Mouse (Mus musculus) MEL (cell line): ENCODE measurements around the gene Commd8. TPM values are rescaled to one million over a fixed set of nuclear protein-coding genes. Genes with fewer than 3 reads are reported as not detected.
A peak's percentile ranks its signal among the peaks of the same experiment; 100 is the strongest.

Source experiments
- DNase-seq: peaks from one replicate; pipeline ENCODE4 v3.0.0; 2011; ENCODE audit warnings: low read depth, low spot score
- H3K27ac ChIP-seq: 2 replicates; pipeline ENCODE4 v1.5.1; 2012; ENCODE audit warnings: low read depth, mild to moderate bottlenecking, control low read depth, low read length, moderate library complexity; ENCODE audit not compliant: control insufficient read depth
- H3K27me3 ChIP-seq, 2 experiments: fragments of 150-350 bp in 1 of 2; sonication (generic) in 1 of 2; 2 replicates each; pipeline ENCODE4 v1.6.1; 2012; ENCODE audit warnings: low read length in 2 of 2, mild to moderate bottlenecking in 2 of 2, improper control_type of control experiment in 1 of 2, moderate library complexity in 1 of 2; ENCODE audit not compliant: insufficient read depth in 2 of 2, control insufficient read depth in 1 of 2
- H3K36me3 ChIP-seq, 2 experiments: 2 replicates each; pipeline ENCODE4 v1.6.1; 2012 to 2014; ENCODE audit warnings: low read length in 2 of 2, improper control_type of control experiment in 1 of 2, inconsistent platforms in 1 of 2, mild to moderate bottlenecking in 1 of 2; ENCODE audit not compliant: insufficient read depth in 2 of 2, control insufficient read depth in 1 of 2
- H3K4me1 ChIP-seq, 2 experiments: fragments of 150-350 bp in 1 of 2; sonication (generic) in 1 of 2; 2 replicates each; pipeline ENCODE4 v1.6.1; 2012; ENCODE audit warnings: low read length in 2 of 2, improper control_type of control experiment in 1 of 2, mild to moderate bottlenecking in 1 of 2; ENCODE audit not compliant: insufficient read depth in 2 of 2, control insufficient read depth in 1 of 2
- H3K4me3 ChIP-seq, 2 experiments: fragments of 150-350 bp in 1 of 2; sonication (generic) in 1 of 2; 2 replicates each; pipeline ENCODE4 v1.5.1; 2012; ENCODE audit warnings: low read depth in 2 of 2, low read length in 2 of 2, mild to moderate bottlenecking in 2 of 2, moderate library complexity in 2 of 2, control low read depth in 1 of 2, improper control_type of control experiment in 1 of 2; ENCODE audit not compliant: control insufficient read depth in 1 of 2, insufficient read depth in 1 of 2
- H3K79me2 ChIP-seq: 2 replicates; pipeline ENCODE4 v1.6.1; 2012; ENCODE audit warnings: mild to moderate bottlenecking, low read length, moderate library complexity; ENCODE audit not compliant: control insufficient read depth, poor library complexity, insufficient read depth
- H3K9ac ChIP-seq: 2 replicates; pipeline ENCODE4 v1.6.1; 2012; ENCODE audit warnings: low read depth, mild to moderate bottlenecking, control low read depth, low read length, moderate library complexity; ENCODE audit not compliant: control insufficient read depth, poor library complexity, severe bottlenecking
- H3K9me3 ChIP-seq: fragments of 150-350 bp; sonication (generic); replicated peaks from 2 replicates; pipeline ENCODE4 v1.6.1; 2012; ENCODE audit warnings: mild to moderate bottlenecking, low read length, improper control_type of control experiment, moderate library complexity; ENCODE audit not compliant: insufficient read depth
- BHLHE40 ChIP-seq: IDR thresholded peaks from 2 replicates; pipeline ENCODE4 v1.6.1; 2012; ENCODE audit warnings: low read depth, mild to moderate bottlenecking, inconsistent platforms, low read length, improper control_type of control experiment, borderline replicate concordance
- CHD1 ChIP-seq: IDR thresholded peaks from 2 replicates; pipeline ENCODE4 v1.6.1; 2012; ENCODE audit warnings: low read depth, mild to moderate bottlenecking, inconsistent platforms, low read length, improper control_type of control experiment
- CTCF ChIP-seq, 3 experiments: IDR thresholded peaks in 2 of 3; conservative IDR thresholded peaks in 1 of 3; 2 replicates each; pipeline ENCODE4 v1.5.1; 2011 to 2012; ENCODE audit warnings: low read length in 3 of 3, low read depth in 2 of 3, mild to moderate bottlenecking in 2 of 3, improper control_type of control experiment in 1 of 3, inconsistent platforms in 1 of 3, mixed read lengths in 1 of 3, moderate library complexity in 1 of 3; ENCODE audit not compliant: control insufficient read depth in 1 of 3, insufficient read depth in 1 of 3, poor library complexity in 1 of 3, severe bottlenecking in 1 of 3
- E2F4 ChIP-seq: IDR thresholded peaks from 2 replicates; pipeline ENCODE4 v1.6.1; 2011; ENCODE audit warnings: low read depth, low read length, improper control_type of control experiment, borderline replicate concordance
- ELF1 ChIP-seq: IDR thresholded peaks from 2 replicates; pipeline ENCODE4 v1.6.1; 2014; ENCODE audit warnings: low read depth, mild to moderate bottlenecking, inconsistent platforms, low read length, improper control_type of control experiment, moderate library complexity
- EP300 ChIP-seq, 2 experiments: IDR thresholded peaks; 2 replicates each; pipeline ENCODE4 v1.6.1; 2011; ENCODE audit warnings: improper control_type of control experiment in 2 of 2, low read length in 2 of 2, low read depth in 1 of 2, mild to moderate bottlenecking in 1 of 2
- ETS1 ChIP-seq: IDR thresholded peaks from 2 replicates; pipeline ENCODE4 v1.6.1; 2012; ENCODE audit warnings: low read depth, mild to moderate bottlenecking, inconsistent platforms, low read length, improper control_type of control experiment, moderate library complexity
- HCFC1 ChIP-seq: IDR thresholded peaks from 2 replicates; pipeline ENCODE4 v1.6.1; 2012; ENCODE audit warnings: low read depth, mild to moderate bottlenecking, inconsistent platforms, low read length, improper control_type of control experiment, moderate library complexity
- MAFK ChIP-seq: IDR thresholded peaks from 2 replicates; pipeline ENCODE4 v1.6.1; 2011; ENCODE audit warnings: low read depth, mild to moderate bottlenecking, low read length, improper control_type of control experiment, borderline replicate concordance
- MAX ChIP-seq: IDR thresholded peaks from 2 replicates; pipeline ENCODE4 v1.6.1; 2011; ENCODE audit warnings: low read length, improper control_type of control experiment
- MEF2A ChIP-seq: IDR thresholded peaks from 2 replicates; pipeline ENCODE4 v1.6.1; 2014; ENCODE audit warnings: low read depth, mild to moderate bottlenecking, inconsistent platforms, low read length, improper control_type of control experiment; ENCODE audit not compliant: poor library complexity, insufficient replicate concordance, severe bottlenecking; ENCODE audit errors: extremely low read depth
- MXI1 ChIP-seq: IDR thresholded peaks from 2 replicates; pipeline ENCODE4 v1.6.1; 2011; ENCODE audit warnings: mild to moderate bottlenecking, low read depth, low read length, improper control_type of control experiment
- MYC ChIP-seq: IDR thresholded peaks from 2 replicates; pipeline ENCODE4 v1.6.1; 2011; ENCODE audit warnings: low read depth, mild to moderate bottlenecking, low read length, improper control_type of control experiment, moderate library complexity
- NELFE ChIP-seq: IDR thresholded peaks from 2 replicates; pipeline ENCODE4 v1.6.1; 2011; ENCODE audit warnings: low read depth, low read length, improper control_type of control experiment
- POLR2AphosphoS2 ChIP-seq: IDR thresholded peaks from 2 replicates; pipeline ENCODE4 v1.6.1; 2011; ENCODE audit warnings: low read length, improper control_type of control experiment
- RAD21 ChIP-seq: IDR thresholded peaks from 2 replicates; pipeline ENCODE4 v1.6.1; 2011; ENCODE audit warnings: mild to moderate bottlenecking, low read depth, low read length, improper control_type of control experiment
- SIN3A ChIP-seq: IDR thresholded peaks from 2 replicates; pipeline ENCODE4 v1.6.1; 2012; ENCODE audit warnings: low read length, improper control_type of control experiment, inconsistent platforms
- TBP ChIP-seq: IDR thresholded peaks from 2 replicates; pipeline ENCODE4 v1.8.0; 2011; ENCODE audit warnings: low read depth, low read length, improper control_type of control experiment
- TCF12 ChIP-seq: IDR thresholded peaks from 2 replicates; pipeline ENCODE4 v1.6.1; 2014; ENCODE audit warnings: low read depth, mild to moderate bottlenecking, inconsistent platforms, low read length, improper control_type of control experiment, moderate library complexity
- UBTF ChIP-seq: IDR thresholded peaks from 2 replicates; pipeline ENCODE4 v1.6.1; 2012; ENCODE audit warnings: low read depth, mild to moderate bottlenecking, inconsistent platforms, low read length, improper control_type of control experiment, moderate library complexity, borderline replicate concordance; ENCODE audit not compliant: insufficient read depth
- ZC3H11A ChIP-seq: IDR thresholded peaks from 2 replicates; pipeline ENCODE4 v1.6.1; 2012; ENCODE audit warnings: low read depth, mild to moderate bottlenecking, inconsistent platforms, low read length, improper control_type of control experiment
- ZKSCAN1 ChIP-seq: IDR thresholded peaks from 2 replicates; pipeline ENCODE4 v1.6.1; 2012; ENCODE audit warnings: low read depth, mild to moderate bottlenecking, inconsistent platforms, low read length, improper control_type of control experiment, moderate library complexity
- ZMIZ1 ChIP-seq: IDR thresholded peaks from 2 replicates; pipeline ENCODE4 v1.6.1; 2012; ENCODE audit warnings: low read depth, mild to moderate bottlenecking, inconsistent platforms, low read length, improper control_type of control experiment, moderate library complexity
- polyA plus RNA-seq, 2 experiments: library from polyadenylated mRNA; stranded (reverse) in 1 of 2; unstranded in 1 of 2; fragments of >175 nt in 1 of 2; fragments of >200 nt in 1 of 2; gene quantifications; 2 replicates each; pipeline versions ENCODE4 v1.2.1 to v1.2.4; 2012; ENCODE audit warnings: low replicate concordance in 2 of 2, low read depth in 1 of 2; ENCODE audit not compliant: insufficient read length in 2 of 2, insufficient read depth in 1 of 2, missing spikeins in 1 of 2
- total RNA-seq: library from RNA; depleted of rRNA; stranded (reverse); fragments of 300-350 nt; gene quantifications from 2 replicates; pipeline ENCODE4 v1.2.3, GENCODE M21; 2012

Gene Commd8
- total and polyA plus RNA-seq, 3 experiments: 33.5 to 45.6 TPM; not detected in 1

GRCm38 (mm10) chr5:72204507-72204906, 36.5 kb upstream of the Commd8 start:
- no peaks in the 10 kb centered on the region for H3K27me3 ChIP-seq
- TF ChIP-seq BHLHE40: no peak
- TF ChIP-seq MAFK: no peak
- TF ChIP-seq TBP: no peak
- TF ChIP-seq ZMIZ1: no peak
- no peak for TF ChIP-seq ZC3H11A
- no peak for TF ChIP-seq TCF12
- TF ChIP-seq RAD21: no peak
- peaks cover 6 to 10% of the 10 kb centered on the region in 2 experiments for H3K4me1 ChIP-seq
- H3K9me3 ChIP-seq: no peaks in the 10 kb centered on the region
- no peak overlapping the region for H3K9ac ChIP-seq
- H3K27ac ChIP-seq: no peak overlapping the region
- H3K36me3 ChIP-seq: peaks cover 0 to 13% of the 10 kb centered on the region in 2 experiments; a peak in 2 of 4 replicates
- no peak overlapping the region; a peak in 1 of 4 replicates for H3K4me3 ChIP-seq
- H3K79me2 ChIP-seq: peaks cover 4% of the 10 kb centered on the region; the same call in 1 of the 2 replicates
- DNase-seq: peak; percentile 9

DNA sequence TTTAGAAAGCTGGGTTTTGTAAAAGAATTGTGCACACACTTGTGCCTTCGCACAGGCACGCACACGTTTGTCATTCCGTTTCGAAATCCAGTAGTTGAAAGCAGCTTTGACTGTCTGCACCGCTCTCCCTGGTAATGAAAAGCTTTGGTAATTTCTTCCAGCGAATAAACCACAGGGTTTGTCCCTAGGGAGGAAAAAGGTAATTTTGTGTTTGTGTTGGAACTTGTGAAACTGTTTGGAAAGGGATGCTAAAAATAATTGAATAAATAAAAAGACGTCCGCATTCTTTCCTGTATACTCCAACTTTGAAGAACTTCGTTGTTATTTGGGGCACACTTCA, 35.7 kb upstream of the Commd8 start:
- H3K27ac ChIP-seq: peak overlapping the region; percentile 49
- H3K9me3 ChIP-seq: no peaks in the 10 kb centered on the region
- TF ChIP-seq MYC: no peak
- TF ChIP-seq MAX: peak; percentile 8; the same call in 1 of the 2 replicates
- no peaks in the 10 kb centered on the region for H3K27me3 ChIP-seq
- H3K36me3 ChIP-seq: peaks cover 0 to 13% of the 10 kb centered on the region in 2 experiments; a peak in 2 of 4 replicates
- H3K79me2 ChIP-seq: peaks cover 4% of the 10 kb centered on the region; the same call in 1 of the 2 replicates
- peaks cover 6 to 10% of the 10 kb centered on the region in 2 experiments for H3K4me1 ChIP-seq
- H3K4me3 ChIP-seq: peak overlapping the region; percentile 84 to 93
- no peak for DNase-seq
- peak overlapping the region; percentile 75 for H3K9ac ChIP-seq

DNA sequence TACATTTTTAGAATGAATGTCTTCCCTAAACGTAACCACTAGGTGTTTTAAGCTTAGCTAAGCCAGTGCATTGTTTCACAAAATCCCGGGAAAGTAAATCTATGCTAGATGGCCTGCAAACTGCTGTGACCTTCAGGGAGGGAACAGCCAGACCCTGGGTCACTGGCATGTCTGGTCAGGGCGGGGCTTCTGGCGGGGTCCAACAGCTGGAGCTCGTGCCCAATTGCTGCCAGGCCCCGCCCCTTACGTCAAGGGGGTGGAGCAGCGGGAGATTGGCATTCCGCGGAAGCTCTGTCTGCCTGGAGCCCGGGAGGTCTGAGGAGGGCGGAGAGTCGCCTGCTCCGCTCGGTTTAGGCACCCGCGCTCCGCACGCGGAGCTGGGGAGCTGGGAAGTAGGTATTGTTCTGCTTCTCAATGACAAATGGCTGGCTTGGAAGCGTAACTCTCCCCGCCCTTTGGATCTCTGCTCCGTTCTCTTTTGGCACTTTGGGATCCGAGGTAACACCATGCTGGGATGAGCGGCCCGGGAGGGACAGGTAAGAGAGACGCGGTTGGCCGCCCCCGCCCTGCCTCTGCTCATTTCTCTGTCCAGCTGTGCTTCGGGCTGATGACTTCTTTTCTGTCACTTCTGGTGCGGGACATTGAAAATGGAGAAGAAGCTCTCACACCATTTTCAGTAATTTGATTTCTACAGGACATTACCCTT, 35.2 kb upstream of the Commd8 start:
- Histone ChIP-seq H3K27me3 (no peaks in the 10 kb centered on the region), H3K9ac (peak overlapping the region; percentile 75), H3K36me3 (peaks cover 0 to 13% of the 10 kb centered on the region in 2 experiments; a peak in 2 of 4 replicates), H3K79me2 (peaks cover 4% of the 10 kb centered on the region; the same call in 1 of the 2 replicates), H3K27ac (peak overlapping the region; percentile 90), H3K9me3 (no peaks in the 10 kb centered on the region), H3K4me3 (peak overlapping the region; percentile 84 to 93), H3K4me1 (peaks cover 6 to 10% of the 10 kb centered on the region in 2 experiments)
- DNase-seq: peak; percentile 97
- TF ChIP-seq EP300 (IDR thresholded peaks at IDR 0.05; ENCODE audit: low read depth in 1 of 2, low read length in 2 of 2) (0 out of 4 replicates have a peak, but pooled peaks of 1 of the 2 experiments have one; percentile 16), SIN3A (peak; percentile 58), ETS1 (peak; percentile 60), UBTF (no peak), ZKSCAN1 (no peak), MEF2A (0 out of 2 replicates have a peak, but pooled peaks have one; percentile 3), ELF1 (peak; percentile 50; the same call in 1 of the 2 replicates), RAD21 (no peak), E2F4 (peak; percentile 25; the same call in 1 of the 2 replicates), CTCF (IDR thresholded peaks at IDR 0.05 in 2 of 3, conservative IDR thresholded peaks at IDR 0.05 in 1 of 3; ENCODE audit: control insufficient read depth in 1 of 3, insufficient read depth in 1 of 3, low read depth in 2 of 3, low read length in 3 of 3, poor library complexity in 1 of 3, severe bottlenecking in 1 of 3) (no peak), NELFE (peak; percentile 78), CHD1 (no peak), MYC (peak; percentile 28; the same call in 1 of the 2 replicates), MAX (peak; percentile 73), HCFC1 (no peak; the same call in 1 of the 2 replicates), TBP (peak; percentile 54), MAFK (no peak), ZMIZ1 (0 out of 2 replicates have a peak, but pooled peaks have one; percentile 54), POLR2AphosphoS2 (no peak; the same call in 1 of the 2 replicates), MXI1 (peak; percentile 86)
